Mouse (Mus musculus): ENCODE data around the gene Lrit3.
"Not testable (repeated sequence)": the region's sequence is repeated elsewhere in the genome, so short reads cannot be mapped to it uniquely, and the experiment has no call there.

The Lrit3 gene

GRCm38 (mm10) chr3:129771210-129771609, 32.6 kb downstream of the Lrit3 start:
- DNase-seq (ENCODE audit: low read depth, low spot score), result no peak

DNA sequence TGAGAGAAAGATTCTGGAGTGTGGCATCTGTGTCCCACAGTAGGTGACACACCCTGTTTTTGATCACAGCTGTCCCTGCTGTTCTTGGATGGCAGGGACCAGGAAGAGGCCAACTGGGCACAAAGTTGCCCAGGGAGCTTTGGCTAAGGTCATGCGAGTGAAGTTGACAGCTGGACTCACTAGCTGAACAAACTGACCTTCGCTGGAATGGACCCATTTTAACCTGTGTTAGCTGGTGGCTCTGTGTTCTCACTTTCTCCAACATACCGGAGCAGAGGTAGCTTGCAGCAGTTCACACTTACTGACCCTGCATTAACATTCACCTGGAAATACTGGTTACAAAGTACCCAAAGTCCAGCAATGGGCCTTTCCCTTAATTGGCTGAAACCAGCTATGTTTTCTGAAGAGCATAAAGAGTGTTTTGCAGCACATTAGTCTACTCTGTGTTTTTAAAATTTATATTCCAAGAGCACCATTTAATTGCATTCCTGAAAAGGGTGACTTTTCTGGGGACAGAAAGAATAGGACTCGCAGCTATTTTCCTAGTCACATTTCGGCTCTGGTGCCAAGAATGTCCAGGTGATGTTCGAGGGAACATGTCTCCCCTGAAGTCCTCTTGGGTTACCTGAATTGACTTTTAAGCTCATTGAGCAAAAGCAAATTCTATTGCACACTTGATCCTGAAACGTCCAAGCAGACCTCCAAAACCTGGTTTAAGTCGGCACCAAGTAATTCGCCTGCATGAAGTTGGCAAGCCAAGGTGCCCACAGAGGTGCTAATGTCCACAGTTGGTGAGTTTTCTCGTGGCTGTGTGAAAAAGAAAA, 36.6 kb downstream of the Lrit3 start:
- no peak for DNase-seq (ENCODE audit: low read depth, low spot score)

DNA sequence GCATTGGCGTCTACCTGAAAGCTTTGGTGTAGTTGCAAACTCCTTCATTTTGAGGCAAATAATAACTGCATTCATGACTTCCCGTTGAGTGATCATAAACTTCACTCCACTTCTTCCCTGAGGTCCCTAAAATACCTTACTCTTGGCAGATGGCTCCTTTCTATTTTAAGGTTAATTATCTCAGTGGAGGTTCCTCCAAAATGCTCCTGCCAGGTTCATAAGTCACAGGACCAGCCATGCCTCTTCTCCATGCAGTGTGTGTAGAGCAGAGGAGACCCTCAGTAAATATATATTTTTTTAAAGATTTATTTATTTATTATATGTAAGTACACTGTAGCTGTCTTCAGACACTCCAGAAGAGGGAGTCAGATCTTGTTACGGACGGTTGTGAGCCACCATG, 37.7 kb downstream of the Lrit3 start:
- DNase-seq (ENCODE audit: low read depth, low spot score), result no peak

GRCm38 (mm10) chr3:129757599-129757998, 46.2 kb downstream of the Lrit3 start:
- not testable (repeated sequence) for DNase-seq (ENCODE audit: low read depth, low spot score)

- no peak for DNase-seq (ENCODE audit: low read depth, low spot score)
These were observed 48.9 kb downstream of the Lrit3 start, which contains the start of gene Egf for GRCm38 (mm10) chr3:129754650-129755604. Gene Egf, minus strand, starts transcription at chr3:129755316.

DNA sequence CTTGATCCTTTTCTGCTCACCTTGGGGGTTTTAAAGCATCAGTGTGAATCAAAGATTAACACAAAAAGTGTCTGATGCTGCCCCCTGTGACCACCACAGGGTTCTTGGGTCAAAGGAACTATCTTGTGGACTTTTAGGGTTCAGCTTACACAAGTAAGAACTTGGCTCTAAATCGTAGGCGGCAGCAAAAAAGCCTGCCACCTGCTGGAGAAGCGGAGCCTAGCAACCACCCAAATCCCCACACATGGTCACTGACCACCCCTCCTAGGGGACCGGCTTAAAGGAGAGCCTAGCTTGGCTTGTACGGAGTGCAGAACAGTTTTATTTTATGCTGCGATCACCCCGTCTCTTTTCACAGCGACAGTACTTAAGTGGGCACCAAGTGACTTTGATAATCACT, 59.0 kb downstream of the Lrit3 start:
- peak; percentile 11 for DNase-seq (ENCODE audit: low read depth, low spot score)

- DNase-seq (ENCODE audit: low read depth, low spot score), result no peak
These were observed 61.0 kb downstream of the Lrit3 start for GRCm38 (mm10) chr3:129742781-129743180.

DNA sequence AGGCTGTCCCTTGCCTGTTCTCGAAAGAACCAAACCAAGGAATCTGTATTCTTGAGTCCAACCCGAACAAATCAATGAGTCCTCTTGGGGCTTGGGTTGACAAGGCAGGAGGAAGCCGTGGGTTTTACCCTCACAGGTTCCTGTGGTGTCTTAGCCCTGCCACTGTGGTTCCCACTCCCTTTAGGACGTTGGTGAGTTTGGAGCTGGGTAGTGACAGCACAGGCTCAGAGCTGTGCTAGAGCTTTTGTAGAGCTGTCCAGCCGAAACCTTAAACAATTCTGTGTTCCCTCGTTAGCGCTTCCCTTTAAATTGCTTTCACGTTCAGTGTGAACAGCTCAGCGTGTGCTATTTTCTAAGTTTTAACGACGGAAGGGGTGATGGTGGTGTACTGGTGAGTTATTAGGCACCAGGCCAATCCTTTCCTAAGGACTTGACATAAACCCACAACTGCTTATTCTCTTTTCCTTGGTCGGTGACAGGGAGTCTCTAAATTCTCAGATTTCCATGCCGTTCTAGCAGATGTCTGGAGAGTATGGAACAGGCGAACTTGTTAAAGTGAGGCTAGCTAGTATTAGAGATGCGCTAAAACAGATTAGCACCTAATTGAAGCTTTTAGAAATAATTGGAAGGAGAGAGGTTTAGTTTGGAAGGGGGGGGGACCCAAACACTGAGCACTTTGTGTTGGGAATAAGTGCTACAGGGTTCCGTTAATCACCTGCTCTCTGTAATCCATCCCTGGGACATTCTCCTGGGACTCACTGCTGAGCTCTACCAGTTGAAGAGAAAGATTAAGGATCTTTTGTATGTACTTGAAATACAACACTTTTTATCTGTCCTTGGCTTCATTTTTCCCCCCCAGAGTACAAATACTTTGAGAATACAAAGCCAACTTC, 65.3 kb downstream of the Lrit3 start:
- no peak for DNase-seq (ENCODE audit: low read depth, low spot score)
